Mouse (Mus musculus) right cerebral cortex, postnatal 25 days (tissue): ENCODE data around the gene Frem1.

Experiments
- DNase-seq: peaks from one replicate; pipeline ENCODE4 v3.0.0; 2022

The Frem1 gene

GRCm38 (mm10) chr4:83020759-83021555 is 31.2 kb downstream of the Frem1 start:
- no peak for DNase-seq

- no peak for DNase-seq
Measured at GRCm38 (mm10) chr4:83018111-83019105, 33.7 kb downstream of the Frem1 start.

GRCm38 (mm10) chr4:83014538-83014937 is 37.6 kb downstream of the Frem1 start:
- DNase-seq = no peak

GRCm38 (mm10) chr4:83004086-83004485 is 48.1 kb downstream of the Frem1 start:
- no peak for DNase-seq

GRCm38 (mm10) chr4:82992042-82992441 is 60.1 kb downstream of the Frem1 start:
- DNase-seq = no peak

- no peak for DNase-seq
Measured at GRCm38 (mm10) chr4:82990973-82991695, 61.0 kb downstream of the Frem1 start.

- no peak for DNase-seq
Measured at GRCm38 (mm10) chr4:82972381-82972780, 79.8 kb downstream of the Frem1 start.

GRCm38 (mm10) chr4:82970901-82971648 is 81.1 kb downstream of the Frem1 start:
- DNase-seq = no peak

- no peak for DNase-seq
Measured at GRCm38 (mm10) chr4:82961024-82961423, 91.1 kb downstream of the Frem1 start.

GRCm38 (mm10) chr4:82957827-82958538 is 94.2 kb downstream of the Frem1 start:
- no peak for DNase-seq

- DNase-seq = no peak
Measured at GRCm38 (mm10) chr4:82953992-82954391, 98.1 kb downstream of the Frem1 start.

GRCm38 (mm10) chr4:82949511-82949910 is 102.6 kb downstream of the Frem1 start:
- no peak for DNase-seq

- DNase-seq = no peak
Measured at GRCm38 (mm10) chr4:82946721-82947120, 105.4 kb downstream of the Frem1 start.

- peak; percentile 45 for DNase-seq
Measured at GRCm38 (mm10) chr4:82946276-82946612, 105.9 kb downstream of the Frem1 start.

- DNase-seq = no peak
Measured at GRCm38 (mm10) chr4:82945572-82946275, 106.4 kb downstream of the Frem1 start.

- DNase-seq = no peak
Measured at GRCm38 (mm10) chr4:82940680-82941079, 111.5 kb downstream of the Frem1 start.

- no peak for DNase-seq
Measured at GRCm38 (mm10) chr4:82940248-82940647, 111.9 kb downstream of the Frem1 start.

- DNase-seq = no peak
Measured at GRCm38 (mm10) chr4:82934308-82934707, 117.8 kb downstream of the Frem1 start.

GRCm38 (mm10) chr4:82933698-82934210 is 118.4 kb downstream of the Frem1 start:
- peak; percentile 71 for DNase-seq

GRCm38 (mm10) chr4:82930079-82930478 is 122.1 kb downstream of the Frem1 start:
- no peak for DNase-seq

GRCm38 (mm10) chr4:82921962-82922361 is 130.2 kb downstream of the Frem1 start:
- DNase-seq = no peak
